Mouse (Mus musculus) G1E-ER4 (cell line): ENCODE data around the gene Gm49425. TPM values are rescaled to one million over a fixed set of nuclear protein-coding genes. Genes with fewer than 3 reads are reported as not detected.
"Not testable (repeated sequence)": the region's sequence is repeated elsewhere in the genome, so short reads cannot be mapped to it uniquely, and the experiment has no call there.

Experiments used
- GATA1 ChIP-seq: IDR thresholded peaks from one replicate; pipeline ENCODE4 v1.8.0; 2012; ENCODE audit warnings: low read length, inconsistent platforms
- polyA plus RNA-seq: library from polyadenylated mRNA; stranded (reverse); fragments of >175 nt; gene quantifications from 2 replicates; pipeline ENCODE4 v1.2.3, GENCODE M21; 2012

Gene Gm49425
- not detected in 2 replicates for polyA plus RNA-seq

GRCm38 (mm10) chr15:101517161-101517560 lies at the start of gene Gm49425:
Gene Gm49425, minus strand, starts transcription at chr15:101517261.
- not testable (repeated sequence) for TF ChIP-seq GATA1

DNA sequence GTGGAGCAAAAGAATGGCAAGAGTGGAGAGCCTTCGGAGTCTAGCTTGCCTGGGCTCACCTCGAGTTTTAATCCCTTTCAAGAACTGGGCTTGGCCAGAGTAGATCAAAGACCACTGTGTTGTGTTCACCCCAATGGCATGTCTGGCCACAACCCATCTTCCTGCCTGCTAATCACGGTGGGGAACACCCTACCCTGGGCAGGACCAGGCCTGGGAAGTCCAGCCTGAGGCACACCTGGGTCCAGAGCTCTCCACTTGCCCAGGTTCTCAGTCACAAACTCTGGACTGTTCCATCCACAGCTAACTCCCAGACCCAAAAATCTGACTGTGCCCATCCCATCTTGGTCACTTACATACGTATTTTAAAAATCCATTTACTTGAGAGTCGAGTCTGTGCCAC lies 45.8 kb upstream of the Gm49425 start, which contains the start of gene Krt90:
Gene Krt90, minus strand, starts transcription at position 101 of the 400 bp plus-strand sequence.
- TF ChIP-seq GATA1, result no peak

DNA sequence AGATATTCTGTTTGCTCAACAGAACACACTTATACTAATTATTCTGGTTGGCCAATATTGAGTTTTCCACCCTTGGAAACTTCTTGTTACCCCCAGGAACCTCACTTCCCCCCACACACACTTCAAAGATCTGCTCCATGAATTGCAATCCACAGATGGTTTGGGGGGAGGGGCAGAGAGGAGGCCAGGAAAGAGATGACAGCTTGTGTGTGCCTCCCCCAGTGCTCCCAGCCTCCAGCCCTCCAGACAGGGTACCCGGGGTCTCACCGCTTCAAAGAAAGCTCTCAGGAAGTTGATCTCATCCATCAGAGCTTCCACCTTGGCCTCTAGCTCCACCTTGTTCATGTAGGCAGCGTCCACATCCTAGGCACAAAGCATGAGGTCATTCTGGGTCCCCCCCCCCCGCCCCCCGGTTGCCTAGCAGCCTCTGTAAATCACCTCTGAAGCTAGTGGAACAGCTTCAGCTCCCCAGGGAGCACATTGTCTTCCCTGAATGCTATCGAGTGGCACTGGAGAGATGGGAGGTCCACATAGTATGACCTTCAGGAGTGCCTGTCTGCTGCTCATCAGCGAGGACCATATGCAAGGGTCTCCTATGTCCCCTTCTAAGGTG lies 41.1 kb upstream of the Gm49425 start:
- TF ChIP-seq GATA1, result no peak

DNA sequence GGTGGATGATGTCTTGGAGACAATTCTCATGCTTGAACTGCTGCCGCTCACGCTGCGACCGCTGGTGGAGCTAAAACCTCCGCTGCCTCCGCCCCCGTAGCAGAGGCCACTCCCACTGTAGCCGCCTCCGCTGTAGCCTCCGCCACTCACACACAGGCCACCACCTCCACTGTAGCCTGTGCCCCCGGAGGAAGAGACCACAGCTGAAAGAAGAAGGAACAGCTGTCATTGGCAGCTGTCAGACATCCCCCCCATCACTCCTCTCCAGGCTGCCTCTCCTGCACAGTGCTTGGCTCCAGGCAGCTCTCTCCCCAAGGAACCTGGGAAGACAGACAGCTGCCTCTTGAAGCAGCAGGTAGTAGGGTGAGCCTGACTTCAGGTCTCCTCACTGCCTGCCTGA lies 36.1 kb upstream of the Gm49425 start:
- no peak for TF ChIP-seq GATA1

- TF ChIP-seq GATA1, result no peak
Observed at GRCm38 (mm10) chr15:101552188-101552587, 35.1 kb upstream of the Gm49425 start.

DNA sequence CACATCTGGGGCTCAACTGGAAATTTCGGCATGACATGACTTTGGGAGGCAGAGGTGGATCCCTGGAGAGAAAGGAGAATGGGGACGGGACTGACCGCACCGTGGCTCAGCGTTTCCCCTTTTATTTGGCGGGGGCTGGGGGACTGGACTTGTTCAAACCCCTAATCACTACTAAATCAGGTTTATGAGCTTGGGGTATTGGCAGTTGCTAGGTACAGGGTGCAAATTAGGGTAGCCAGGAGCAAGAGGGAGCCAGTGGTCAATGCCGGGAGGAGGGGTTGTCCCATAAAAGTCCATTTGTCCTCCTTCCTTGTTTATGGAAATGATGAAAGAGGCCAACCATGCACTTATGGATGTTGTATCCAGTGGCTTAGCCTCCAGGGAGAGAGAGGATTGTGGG lies 33.5 kb upstream of the Gm49425 start, which contains the start of gene Krt82:
Gene Krt82, minus strand, starts transcription at position 101 of the 400 bp plus-strand sequence.
- TF ChIP-seq GATA1, result no peak

- no peak for TF ChIP-seq GATA1
Observed at GRCm38 (mm10) chr15:101544478-101544877, 27.4 kb upstream of the Gm49425 start.

DNA sequence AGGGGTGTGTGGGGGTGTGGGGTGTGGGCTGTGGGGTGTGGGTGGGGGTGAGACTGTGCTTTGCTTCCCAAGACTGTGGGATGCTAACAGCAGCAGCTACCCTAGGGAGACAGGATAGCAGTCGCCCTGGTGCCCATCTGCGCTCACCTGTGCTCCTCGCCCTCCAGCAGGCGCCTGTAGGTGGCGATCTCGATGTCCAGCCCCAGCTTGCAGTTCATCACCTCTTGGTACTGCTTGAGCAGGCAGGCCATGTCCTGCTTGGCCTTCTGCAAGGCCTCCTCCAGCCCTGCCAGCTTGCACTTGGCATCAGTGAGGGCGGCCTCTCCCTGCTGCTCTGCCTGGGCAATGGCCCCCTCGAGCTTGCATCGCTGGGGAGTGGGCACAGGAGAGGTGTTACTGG lies 25.5 kb upstream of the Gm49425 start:
- TF ChIP-seq GATA1, result no peak

- TF ChIP-seq GATA1, result no peak
Observed at GRCm38 (mm10) chr15:101538580-101538900, 21.5 kb upstream of the Gm49425 start.

DNA sequence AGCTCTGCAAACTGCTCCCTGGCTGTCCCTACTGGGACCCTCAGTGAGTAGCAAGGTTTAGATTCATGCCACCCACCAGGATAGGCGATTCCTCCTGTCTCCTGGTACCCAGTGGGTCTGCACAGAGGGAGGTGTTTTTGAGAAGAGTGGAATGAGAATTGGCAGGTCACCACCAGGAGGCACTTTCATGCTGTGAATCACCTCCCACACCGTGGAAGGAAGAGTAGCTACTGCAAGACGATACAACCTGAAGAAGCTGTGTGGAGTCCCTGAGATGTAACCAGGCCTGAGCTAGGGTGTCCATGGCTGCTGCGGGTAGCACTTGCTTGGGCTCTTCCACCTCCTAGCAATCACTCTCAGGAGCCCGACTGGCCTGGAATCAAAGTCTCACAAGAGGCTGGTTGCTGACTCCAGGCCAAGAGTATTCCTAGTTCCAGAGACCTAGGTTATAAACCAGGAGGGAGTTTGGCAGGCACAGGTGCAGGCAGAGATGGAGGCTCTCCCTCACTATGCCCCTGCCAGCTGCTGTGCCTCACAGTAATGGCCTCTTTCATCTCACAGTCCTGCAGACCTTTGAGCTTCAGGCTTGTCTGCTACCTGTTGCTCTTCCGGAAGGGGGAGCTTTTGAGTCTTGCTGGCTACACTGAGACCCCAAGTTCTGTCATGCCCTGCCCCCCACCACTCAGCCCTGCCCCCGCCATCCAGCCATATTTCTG lies 21.0 kb upstream of the Gm49425 start:
- no peak for TF ChIP-seq GATA1

DNA sequence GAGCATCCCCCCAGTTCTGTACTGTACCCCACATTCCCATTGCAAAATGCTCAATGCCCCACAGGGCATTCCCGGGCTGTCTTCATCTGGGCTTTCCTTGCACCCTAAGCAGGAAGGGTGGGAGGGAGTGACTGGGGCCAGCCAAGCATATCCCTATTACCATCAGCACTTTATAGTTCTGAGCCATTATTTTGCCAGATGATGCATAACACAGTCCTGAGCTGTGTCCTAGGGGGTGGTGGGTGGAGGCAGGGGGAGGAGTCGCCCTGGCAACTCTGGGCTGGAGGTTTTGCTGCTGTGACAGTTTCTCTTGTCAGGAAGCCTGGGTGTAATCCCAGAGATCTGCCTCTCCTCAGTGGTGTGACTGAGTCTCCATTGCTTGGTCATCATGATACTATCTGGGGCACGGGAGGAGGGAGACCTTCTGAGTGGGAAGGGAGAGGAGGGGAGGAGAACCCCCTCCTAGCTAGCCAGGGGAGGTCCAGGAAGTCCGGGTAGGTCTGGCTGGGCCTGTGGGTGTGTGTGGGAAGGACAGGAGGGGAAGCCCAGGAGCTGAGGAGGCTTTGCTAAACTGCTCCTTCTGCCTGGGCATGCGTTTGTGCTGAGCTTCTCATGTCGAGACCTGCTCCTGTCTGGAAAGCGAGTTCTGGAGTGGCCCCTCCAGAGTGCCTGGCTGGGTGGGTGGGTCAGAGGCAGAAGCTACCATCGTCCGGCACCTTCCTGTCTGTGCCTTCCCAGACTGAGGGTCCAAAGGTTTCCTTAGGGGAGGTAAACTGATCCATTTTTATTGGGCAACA lies 19.2 kb upstream of the Gm49425 start:
- TF ChIP-seq GATA1, result no peak

- no peak for TF ChIP-seq GATA1
Observed at GRCm38 (mm10) chr15:101532720-101533119, 15.7 kb upstream of the Gm49425 start, which contains the start of gene Krt84. Gene Krt84, minus strand, starts transcription at chr15:101532820.

- TF ChIP-seq GATA1, result no peak
Observed at GRCm38 (mm10) chr15:101522556-101523232, 5.6 kb upstream of the Gm49425 start.

DNA sequence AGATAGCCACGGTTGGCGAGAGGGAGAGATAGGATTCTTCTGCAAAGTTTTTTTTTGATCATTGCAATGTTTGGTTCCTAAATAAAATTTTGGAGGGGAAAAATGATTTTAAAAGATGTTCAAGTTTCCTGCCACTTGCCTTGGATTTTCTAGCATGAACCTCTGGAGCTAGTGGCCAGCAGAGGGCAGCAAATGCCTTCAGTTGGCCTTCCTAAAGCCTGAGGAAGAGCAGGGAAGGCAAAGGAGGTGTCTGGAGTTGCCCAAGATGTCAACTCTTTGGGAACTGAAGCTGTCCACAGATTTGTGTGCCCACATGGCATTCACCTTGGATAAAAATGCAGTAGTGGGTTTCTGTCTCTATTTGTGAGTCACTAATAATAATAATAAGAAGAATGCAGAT lies 2.7 kb upstream of the Gm49425 start:
- no peak for TF ChIP-seq GATA1

DNA sequence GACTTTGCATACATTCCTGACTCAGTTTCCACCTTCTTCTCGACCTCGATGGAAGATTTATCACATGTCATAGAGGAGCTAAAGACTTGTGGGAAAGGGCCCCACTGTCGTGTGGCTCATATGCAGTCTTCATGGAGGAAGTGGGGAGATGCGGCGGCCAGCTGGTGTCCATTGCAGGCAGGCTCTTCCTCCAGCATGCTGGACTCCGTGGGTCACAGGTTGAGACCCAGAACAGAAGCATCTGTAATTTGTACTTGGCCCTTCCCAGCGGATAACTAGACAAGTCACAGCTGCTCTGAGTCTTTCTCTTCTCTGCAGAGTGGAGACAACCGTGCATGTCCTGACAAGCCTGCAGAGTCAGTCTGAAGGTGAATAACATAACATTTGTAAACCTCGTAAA lies 8.8 kb downstream of the Gm49425 start:
- TF ChIP-seq GATA1, result no peak
